Mouse (Mus musculus): ENCODE measurements around the gene Ptger4. TPM values are rescaled to one million over a fixed set of nuclear protein-coding genes. Genes with fewer than 3 reads are reported as not detected.
"Not testable (repeated sequence)": the region's sequence is repeated elsewhere in the genome, so short reads cannot be mapped to it uniquely, and the experiment has no call there.

Ptger4 gene
- polyA plus RNA-seq, 1 experiment from 2014 or later = 0.61 TPM

GRCm38 (mm10) chr15:5234659-5235058 is 9.3 kb downstream of the Ptger4 start:
- WGBS = 86% methylated on average over 16 of the region's 16 CpGs
- Histone ChIP-seq H3K9me3 (no peaks in the 10 kb centered on the region), H3K4me3 (no peak overlapping the region), H3K4me1 (replicated peaks) (no peaks in the 10 kb centered on the region), H3K36me3 (no peaks in the 10 kb centered on the region), H3K27ac (no peak overlapping the region), H3K27me3 (ENCODE audit: insufficient read depth, poor library complexity, severe bottlenecking) (peaks cover under 1% of the 10 kb centered on the region; the same call in 1 of the 2 replicates)
- no peak for DNase-seq (ENCODE audit: low spot score)

GRCm38 (mm10) chr15:5230746-5231145 is 13.2 kb downstream of the Ptger4 start:
- not testable (repeated sequence) for H3K36me3 ChIP-seq; H3K4me3 ChIP-seq; H3K4me1 ChIP-seq (replicated peaks); DNase-seq (ENCODE audit: low spot score); H3K27me3 ChIP-seq (ENCODE audit: insufficient read depth, poor library complexity, severe bottlenecking); H3K9me3 ChIP-seq; H3K27ac ChIP-seq
- WGBS = 86% methylated on average over 10 of the region's 10 CpGs

GRCm38 (mm10) chr15:5220491-5220890 is 23.5 kb downstream of the Ptger4 start:
- Histone ChIP-seq H3K4me3 (no peak overlapping the region), H3K9me3 (0 out of 2 replicates have a peak, but pooled peaks cover 3% of the 10 kb centered on the region), H3K27me3 (ENCODE audit: insufficient read depth, poor library complexity, severe bottlenecking) (no peaks in the 10 kb centered on the region), H3K4me1 (replicated peaks) (no peaks in the 10 kb centered on the region), H3K36me3 (no peaks in the 10 kb centered on the region), H3K27ac (no peak overlapping the region)
- DNase-seq (ENCODE audit: low spot score) = no peak
- 91% methylated on average over 6 of the region's 6 CpGs for WGBS

- Histone ChIP-seq H3K4me1 (replicated peaks) (no peaks in the 10 kb centered on the region), H3K27ac (no peak overlapping the region), H3K9me3 (no peaks in the 10 kb centered on the region), H3K27me3 (ENCODE audit: insufficient read depth, poor library complexity, severe bottlenecking) (no peaks in the 10 kb centered on the region), H3K4me3 (no peak overlapping the region), H3K36me3 (peaks cover 17% of the 10 kb centered on the region)
- 96% methylated on average over 3 of the region's 3 CpGs for WGBS
- DNase-seq (ENCODE audit: low spot score) = no peak
Observed at GRCm38 (mm10) chr15:5209116-5209515, 34.9 kb downstream of the Ptger4 start.

- Histone ChIP-seq H3K36me3 (peaks cover 10% of the 10 kb centered on the region), H3K4me1 (replicated peaks) (no peaks in the 10 kb centered on the region), H3K27me3 (ENCODE audit: insufficient read depth, poor library complexity, severe bottlenecking) (no peaks in the 10 kb centered on the region), H3K9me3 (no peaks in the 10 kb centered on the region), H3K27ac (no peak overlapping the region), H3K4me3 (no peak overlapping the region)
- no peak for DNase-seq (ENCODE audit: low spot score)
- 92% methylated on average over 9 of the region's 9 CpGs for WGBS
Observed at GRCm38 (mm10) chr15:5205222-5205621, 38.8 kb downstream of the Ptger4 start.

GRCm38 (mm10) chr15:5196691-5197090 is 47.3 kb downstream of the Ptger4 start:
- Histone ChIP-seq H3K4me3 (no peak overlapping the region), H3K27me3 (ENCODE audit: insufficient read depth, poor library complexity, severe bottlenecking) (no peaks in the 10 kb centered on the region), H3K4me1 (replicated peaks) (no peaks in the 10 kb centered on the region), H3K27ac (no peak overlapping the region), H3K9me3 (no peaks in the 10 kb centered on the region), H3K36me3 (peaks cover 10% of the 10 kb centered on the region)
- 67% methylated on average over 4 of the region's 4 CpGs for WGBS
- no peak for DNase-seq (ENCODE audit: low spot score)

GRCm38 (mm10) chr15:5195987-5196514 is 47.9 kb downstream of the Ptger4 start:
- no peak for DNase-seq (ENCODE audit: low spot score)
- 74% methylated on average over 4 of the region's 4 CpGs for WGBS
- Histone ChIP-seq H3K36me3 (peaks cover 14% of the 10 kb centered on the region), H3K9me3 (no peaks in the 10 kb centered on the region), H3K4me1 (replicated peaks) (no peaks in the 10 kb centered on the region), H3K27ac (no peak overlapping the region), H3K4me3 (no peak overlapping the region), H3K27me3 (ENCODE audit: insufficient read depth, poor library complexity, severe bottlenecking) (no peaks in the 10 kb centered on the region)

- H3K36me3 ChIP-seq = peaks cover 20% of the 10 kb centered on the region
- no peak overlapping the region for H3K27ac ChIP-seq
- H3K4me3 ChIP-seq = no peak overlapping the region
- H3K9me3 ChIP-seq = no peaks in the 10 kb centered on the region
- no peaks in the 10 kb centered on the region for H3K27me3 ChIP-seq (ENCODE audit: insufficient read depth, poor library complexity, severe bottlenecking)
- 91% methylated on average over 9 of the region's 9 CpGs for WGBS
- DNase-seq (ENCODE audit: low spot score) = no peak
- H3K4me1 ChIP-seq (replicated peaks) = no peaks in the 10 kb centered on the region
Observed at GRCm38 (mm10) chr15:5194931-5195330, 49.1 kb downstream of the Ptger4 start.

GRCm38 (mm10) chr15:5194446-5194845 is 49.5 kb downstream of the Ptger4 start:
- no peak for DNase-seq (ENCODE audit: low spot score)
- Histone ChIP-seq H3K36me3 (peaks cover 23% of the 10 kb centered on the region), H3K9me3 (no peaks in the 10 kb centered on the region), H3K4me3 (no peak overlapping the region), H3K4me1 (replicated peaks) (no peaks in the 10 kb centered on the region), H3K27me3 (ENCODE audit: insufficient read depth, poor library complexity, severe bottlenecking) (no peaks in the 10 kb centered on the region), H3K27ac (no peak overlapping the region)
- 91% methylated on average over 6 of the region's 6 CpGs for WGBS

- peaks cover 24% of the 10 kb centered on the region for H3K36me3 ChIP-seq
- H3K4me1 ChIP-seq (replicated peaks) = no peaks in the 10 kb centered on the region
- H3K9me3 ChIP-seq = no peaks in the 10 kb centered on the region
- no peak for DNase-seq (ENCODE audit: low spot score)
- no peak overlapping the region for H3K4me3 ChIP-seq
- no peak overlapping the region for H3K27ac ChIP-seq
- no peaks in the 10 kb centered on the region for H3K27me3 ChIP-seq (ENCODE audit: insufficient read depth, poor library complexity, severe bottlenecking)
- 85% methylated on average over 3 of the region's 3 CpGs for WGBS
Observed at GRCm38 (mm10) chr15:5193833-5194232, 50.2 kb downstream of the Ptger4 start.

GRCm38 (mm10) chr15:5189504-5190093 is 54.4 kb downstream of the Ptger4 start:
- Histone ChIP-seq H3K27me3 (ENCODE audit: insufficient read depth, poor library complexity, severe bottlenecking) (no peaks in the 10 kb centered on the region), H3K9me3 (no peaks in the 10 kb centered on the region), H3K4me1 (replicated peaks) (peaks cover 13% of the 10 kb centered on the region), H3K36me3 (peaks cover 24% of the 10 kb centered on the region), H3K4me3 (no peak overlapping the region), H3K27ac (no peak overlapping the region)
- WGBS = 77% methylated on average over 10 of the region's 10 CpGs
- DNase-seq (ENCODE audit: low spot score) = no peak

GRCm38 (mm10) chr15:5188029-5188428 is 56.0 kb downstream of the Ptger4 start:
- no peak overlapping the region for H3K27ac ChIP-seq
- peaks cover 18% of the 10 kb centered on the region for H3K4me1 ChIP-seq (replicated peaks)
- WGBS = 96% methylated on average over 1 of the region's 1 CpGs
- H3K4me3 ChIP-seq = no peak overlapping the region
- H3K36me3 ChIP-seq = peaks cover 24% of the 10 kb centered on the region
- DNase-seq (ENCODE audit: low spot score) = no peak
- H3K9me3 ChIP-seq = no peaks in the 10 kb centered on the region
- no peaks in the 10 kb centered on the region for H3K27me3 ChIP-seq (ENCODE audit: insufficient read depth, poor library complexity, severe bottlenecking)

- no peak overlapping the region for H3K4me3 ChIP-seq
- no peaks in the 10 kb centered on the region for H3K27me3 ChIP-seq (ENCODE audit: insufficient read depth, poor library complexity, severe bottlenecking)
- H3K9me3 ChIP-seq = no peaks in the 10 kb centered on the region
- 50% methylated on average over 4 of the region's 4 CpGs for WGBS
- H3K27ac ChIP-seq = no peak overlapping the region
- H3K36me3 ChIP-seq = peaks cover 24% of the 10 kb centered on the region
- DNase-seq (ENCODE audit: low spot score) = no peak
- peaks cover 18% of the 10 kb centered on the region for H3K4me1 ChIP-seq (replicated peaks)
Observed at GRCm38 (mm10) chr15:5187116-5187515, 56.9 kb downstream of the Ptger4 start.

GRCm38 (mm10) chr15:5186293-5186675 is 57.7 kb downstream of the Ptger4 start:
- 46% methylated on average over 10 of the region's 10 CpGs for WGBS
- peak overlapping the region; percentile 93 for H3K27ac ChIP-seq
- DNase-seq (ENCODE audit: low spot score) = no peak

More at GRCm38 (mm10) chr15:5186293-5186675, 57.7 kb downstream of the Ptger4 start:
- H3K27me3 ChIP-seq (ENCODE audit: insufficient read depth, poor library complexity, severe bottlenecking) = no peaks in the 10 kb centered on the region
- H3K36me3 ChIP-seq = peaks cover 18% of the 10 kb centered on the region
- no peaks in the 10 kb centered on the region for H3K9me3 ChIP-seq
- peaks cover 18% of the 10 kb centered on the region for H3K4me1 ChIP-seq (replicated peaks)
- peak overlapping the region; percentile 98 for H3K4me3 ChIP-seq

Data from hindbrain, embryonic 10.5 days (tissue).